Mouse (Mus musculus) ovary, postnatal 10 days (tissue): Measurements from ENCODE around the gene Ccdc167.
A peak's percentile ranks its signal among the peaks of the same experiment; 100 is the strongest.

Experiments
- DNase-seq: peaks from one replicate; pipeline ENCODE4 v3.0.0; 2022; ENCODE audit warnings: low spot score

The Ccdc167 gene

DNA sequence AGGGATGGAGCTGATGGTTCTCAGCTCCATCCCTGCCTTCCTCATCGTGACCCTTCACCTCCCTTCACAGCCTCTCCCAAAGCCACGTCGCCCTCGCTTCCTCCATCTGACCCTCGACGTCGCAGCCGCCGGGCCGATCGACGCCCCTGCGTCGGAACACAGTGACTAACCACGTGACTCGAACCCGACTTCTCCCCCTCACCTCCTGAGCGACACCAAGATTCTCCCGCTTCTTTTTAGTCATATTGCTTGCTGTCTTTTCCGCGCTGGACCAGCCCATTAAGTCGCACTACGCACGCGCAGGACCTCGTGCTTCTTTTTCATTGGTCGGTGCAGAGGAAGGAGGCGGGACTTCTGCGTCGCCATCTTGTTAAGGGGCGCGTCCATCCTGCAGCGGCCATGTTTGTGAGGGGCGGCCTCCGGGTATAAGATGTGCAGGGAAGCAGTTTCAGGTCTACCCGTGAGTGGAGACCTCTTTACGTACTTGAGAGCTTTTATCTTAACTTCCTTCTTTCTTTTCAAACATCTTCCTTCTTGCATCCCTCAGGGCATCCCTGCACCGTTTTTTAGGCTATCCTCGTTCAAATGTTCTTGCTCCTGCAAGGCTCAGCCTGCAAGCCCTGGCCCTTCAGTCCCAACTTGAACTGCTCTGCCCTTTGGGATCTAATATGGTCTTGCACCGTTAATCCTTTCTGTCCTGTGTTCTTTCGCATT lies at the start of gene Ccdc167:
TSS of gene Ccdc167 (minus strand) at position 313 of the 714 bp plus-strand sequence.
- peak; percentile 97 for DNase-seq

DNA sequence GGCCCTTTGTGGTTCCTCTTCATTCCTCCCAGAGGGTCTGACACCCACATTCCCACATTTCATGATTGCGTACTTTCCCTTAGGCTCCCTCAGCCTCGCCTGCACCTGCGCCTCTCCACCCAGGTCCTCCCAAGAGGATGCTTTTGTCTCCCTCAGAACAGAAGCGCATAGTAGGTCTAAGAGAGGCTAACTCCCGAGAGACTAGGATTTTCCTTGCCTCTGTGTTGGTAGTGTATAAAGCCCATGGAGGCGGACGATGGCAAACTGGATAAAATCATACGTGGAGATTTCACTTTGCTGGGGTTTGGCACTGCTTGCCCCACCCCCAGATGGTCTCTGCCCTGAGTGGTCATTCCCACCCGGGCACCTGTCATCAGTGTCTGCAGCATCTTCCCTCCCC lies 48.5 kb upstream of the Ccdc167 start:
- DNase-seq: no peak

DNA sequence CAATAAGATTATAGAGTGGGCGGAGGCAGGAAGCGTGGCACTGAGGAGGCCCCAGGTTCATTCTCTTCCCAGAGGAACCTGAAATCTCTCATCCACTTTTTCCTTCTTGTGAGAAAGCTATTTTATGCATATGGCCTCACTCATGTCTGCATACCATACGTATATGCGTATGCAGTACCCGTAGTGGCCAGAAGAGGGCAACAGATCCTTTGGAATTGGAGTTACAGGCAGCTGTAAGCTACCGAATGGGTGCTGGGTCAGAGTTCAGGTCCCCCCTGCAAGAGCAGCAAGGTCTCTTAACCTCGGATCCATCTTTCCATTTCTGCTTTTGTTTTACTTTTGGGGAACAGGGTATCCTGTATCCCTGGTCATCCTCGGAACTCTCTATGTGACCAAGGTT lies 45.7 kb upstream of the Ccdc167 start:
- DNase-seq: no peak

- DNase-seq: no peak
Observed at GRCm38 (mm10) chr17:29761938-29762337, 45.1 kb upstream of the Ccdc167 start.

DNA sequence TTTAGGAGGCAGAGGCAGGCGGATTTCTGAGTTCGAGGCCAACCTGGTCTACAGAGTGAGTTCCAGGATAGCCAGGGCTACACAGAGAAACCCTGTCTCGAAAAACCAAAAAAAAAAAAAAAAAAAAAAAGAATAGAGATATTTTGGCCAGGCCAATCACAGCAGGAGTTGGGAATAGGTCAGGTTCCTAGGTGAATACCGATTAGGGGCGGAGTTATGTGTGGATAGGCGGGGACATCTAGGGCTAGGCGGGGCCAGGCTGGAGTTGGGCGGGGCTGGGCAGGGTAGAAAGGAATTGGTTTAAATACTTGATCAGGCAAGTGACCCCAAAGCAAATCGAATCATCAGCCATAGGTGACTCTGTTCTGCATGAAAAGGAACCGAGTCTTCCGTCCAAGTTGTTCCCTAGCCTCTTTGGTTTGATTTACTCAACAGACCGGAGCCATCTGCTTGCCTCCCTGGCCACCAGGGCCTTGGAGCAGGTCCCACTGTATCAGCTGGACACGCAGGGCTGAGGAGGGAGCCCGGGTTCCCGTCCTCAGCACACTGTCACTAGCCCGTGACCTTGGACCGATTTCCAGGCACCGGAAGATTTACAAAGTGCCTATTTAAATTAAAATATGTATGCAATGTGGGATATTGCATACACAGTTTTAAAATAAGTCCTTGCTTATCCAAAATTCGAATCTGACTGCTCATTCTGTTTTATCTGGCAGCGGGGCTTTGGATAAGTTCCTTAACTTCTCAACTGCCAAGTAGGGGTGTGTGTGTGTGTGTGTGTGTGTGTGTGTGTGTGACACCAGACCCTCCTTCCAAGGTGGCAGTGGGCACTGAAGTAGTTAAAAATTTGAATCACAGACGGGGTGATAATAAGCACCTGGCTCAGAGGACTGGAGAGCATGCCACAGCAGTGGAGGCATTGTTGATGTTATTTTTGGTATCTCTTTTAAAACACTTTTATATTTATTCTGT lies 43.8 kb upstream of the Ccdc167 start:
- DNase-seq: no peak

- DNase-seq: no peak
Observed at GRCm38 (mm10) chr17:29759963-29760362, 43.1 kb upstream of the Ccdc167 start.

- DNase-seq: no peak
Observed at GRCm38 (mm10) chr17:29756381-29756780, 39.5 kb upstream of the Ccdc167 start.

- DNase-seq: no peak
Observed at GRCm38 (mm10) chr17:29754510-29754909, 37.7 kb upstream of the Ccdc167 start.

GRCm38 (mm10) chr17:29747466-29747865 lies 30.6 kb upstream of the Ccdc167 start:
- no peak for DNase-seq

- DNase-seq: no peak
Observed at GRCm38 (mm10) chr17:29737849-29738804, 21.3 kb upstream of the Ccdc167 start.

GRCm38 (mm10) chr17:29736448-29737014 lies 19.7 kb upstream of the Ccdc167 start:
- DNase-seq: no peak

DNA sequence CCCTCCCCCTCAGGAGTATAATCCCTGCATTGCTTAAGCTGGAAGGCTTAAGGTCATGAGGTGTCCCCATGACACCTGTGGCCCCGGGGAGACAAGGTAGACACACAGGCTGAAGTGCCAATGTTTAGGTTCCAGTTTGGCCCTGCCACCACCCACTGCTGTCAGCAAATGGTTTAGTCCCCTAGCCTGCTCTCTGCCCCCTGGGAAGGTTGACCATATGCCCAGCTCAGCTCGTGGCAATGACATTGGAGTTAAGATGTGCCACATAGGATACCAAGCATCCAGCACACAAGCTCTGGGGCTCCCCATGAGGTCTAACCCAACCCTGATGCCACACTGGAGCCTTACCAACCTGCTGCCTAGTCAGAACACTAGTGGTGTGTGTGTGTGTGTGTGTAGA lies 15.7 kb upstream of the Ccdc167 start:
- no peak for DNase-seq

DNA sequence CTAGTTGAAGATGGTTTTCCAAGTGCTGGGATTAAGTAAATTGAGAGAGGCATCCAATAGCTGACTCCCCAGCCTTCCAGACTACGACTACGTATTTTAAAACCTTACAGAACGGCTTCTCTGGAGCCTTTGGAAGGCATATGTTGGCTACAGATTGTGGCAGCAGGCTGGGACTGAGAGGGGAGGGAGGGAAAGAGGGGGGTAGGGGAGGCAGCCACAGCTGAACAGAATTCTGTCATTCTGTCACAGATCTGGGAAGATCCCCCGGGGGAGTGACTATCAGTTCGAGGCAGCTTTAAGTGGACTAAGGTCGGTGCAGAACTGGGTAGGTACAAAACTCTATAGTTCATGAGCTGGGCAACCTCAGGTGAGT lies 15.1 kb upstream of the Ccdc167 start:
- no peak for DNase-seq

DNA sequence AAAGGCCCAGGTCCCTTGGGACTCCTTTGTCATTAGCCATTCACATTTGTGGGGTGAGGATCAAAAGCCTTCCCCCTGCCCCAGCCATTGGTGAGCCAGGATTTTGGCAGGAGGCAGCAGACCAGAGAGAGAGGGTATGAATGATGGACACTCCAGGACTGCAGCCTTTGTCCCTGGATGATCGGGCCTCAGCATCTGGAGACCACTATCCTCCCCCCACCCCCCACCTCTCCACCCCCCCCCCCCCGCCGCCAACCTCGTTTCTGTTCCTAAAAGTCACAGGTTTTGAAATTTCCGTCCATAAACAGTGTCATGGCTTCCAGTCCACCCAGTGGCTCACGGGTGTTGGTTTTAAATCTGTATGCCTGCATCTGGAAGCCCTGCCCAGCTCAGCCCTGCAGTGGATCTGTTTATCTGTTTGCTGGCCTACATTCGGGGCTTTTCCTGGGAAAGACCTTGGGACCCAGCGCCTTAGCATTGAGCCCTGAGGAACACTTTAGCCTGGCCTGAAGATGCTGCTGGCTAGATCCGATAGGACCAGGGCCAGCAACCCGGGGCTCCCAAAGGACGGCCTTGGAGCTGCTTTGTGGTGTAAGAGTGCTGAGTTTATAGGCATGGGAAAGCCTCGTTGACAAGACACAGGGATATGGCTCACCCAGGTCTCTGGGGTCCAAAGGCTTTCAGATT lies 14.6 kb upstream of the Ccdc167 start:
- DNase-seq: no peak

GRCm38 (mm10) chr17:29730510-29731265 lies 13.8 kb upstream of the Ccdc167 start:
- DNase-seq: no peak

DNA sequence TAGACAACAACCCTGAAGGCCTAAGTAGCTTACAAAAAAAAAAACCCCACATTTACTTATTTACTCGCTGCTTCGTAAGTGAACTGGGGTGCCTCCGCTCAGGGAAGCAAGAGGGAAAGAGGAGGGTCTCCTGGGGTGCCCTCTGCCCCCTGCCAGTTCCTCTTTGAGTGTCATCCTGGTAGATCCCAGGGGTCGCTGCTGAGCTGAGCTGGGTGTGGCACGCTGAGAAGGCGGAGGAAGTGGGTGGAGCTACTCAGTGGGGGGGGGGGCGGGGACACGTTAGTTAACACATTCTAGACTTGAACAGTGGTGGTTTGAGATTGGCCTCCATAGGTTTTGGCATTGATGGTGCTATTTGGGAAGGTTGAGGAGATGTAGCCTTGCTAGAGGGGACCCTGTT lies 11.2 kb upstream of the Ccdc167 start:
- DNase-seq: no peak

- DNase-seq: no peak
Observed at GRCm38 (mm10) chr17:29725027-29725620, 8.3 kb upstream of the Ccdc167 start.

- DNase-seq: no peak
Observed at GRCm38 (mm10) chr17:29724610-29725009, 7.8 kb upstream of the Ccdc167 start.

DNA sequence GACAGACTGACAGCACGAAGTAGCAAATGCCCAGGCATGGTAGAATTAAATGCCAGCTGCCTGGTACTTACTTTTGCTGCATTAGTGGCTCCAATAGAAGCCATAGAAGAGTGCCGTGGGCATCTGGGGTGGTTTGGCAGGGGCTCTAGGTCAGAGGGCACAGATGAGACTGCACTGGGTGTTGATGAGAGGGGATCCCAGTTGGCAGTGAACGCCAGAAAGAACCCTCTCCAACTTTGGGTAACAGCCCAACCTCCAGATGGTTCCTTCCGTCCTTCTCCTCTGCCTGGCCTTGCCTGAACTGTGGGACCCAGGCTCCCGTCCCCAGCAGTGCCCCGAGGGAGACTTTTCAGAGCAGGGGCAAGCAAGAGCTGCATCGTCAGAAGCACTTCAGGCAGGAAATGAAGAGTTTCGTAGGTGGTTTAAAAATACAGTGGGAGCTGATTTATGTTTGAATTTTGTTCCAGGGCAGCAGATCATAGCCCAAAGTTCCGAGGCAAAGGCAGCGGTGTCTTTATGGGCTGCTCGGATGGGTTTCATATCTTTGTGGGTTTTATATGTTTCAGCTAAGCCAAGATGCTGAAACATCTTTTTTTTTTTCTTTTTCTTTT lies 4.0 kb upstream of the Ccdc167 start:
- no peak for DNase-seq
